Mouse (Mus musculus): ENCODE results near the gene Sco1. TPM values are rescaled to one million over a fixed set of nuclear protein-coding genes. Genes with fewer than 3 reads are reported as not detected.
"Not testable (repeated sequence)": the region's sequence is repeated elsewhere in the genome, so short reads cannot be mapped to it uniquely, and the experiment has no call there.

Gene Sco1
- polyA plus RNA-seq, 1 experiment from 2014 or later: 14.2 TPM

- Histone ChIP-seq H3K27ac (no peak overlapping the region), H3K4me3 (ENCODE audit: inconsistent target) (no peak overlapping the region), H3K79me2 (ENCODE audit: inconsistent target) (no peaks in the 10 kb centered on the region), H3K36me3 (ENCODE audit: inconsistent target) (no peaks in the 10 kb centered on the region)
- WGBS (ENCODE audit: missing documents): 1% methylated on average over 6 of the region's 6 CpGs
Measured at GRCm38 (mm10) chr11:67085489-67085888, 33.0 kb downstream of the Sco1 start.

DNA sequence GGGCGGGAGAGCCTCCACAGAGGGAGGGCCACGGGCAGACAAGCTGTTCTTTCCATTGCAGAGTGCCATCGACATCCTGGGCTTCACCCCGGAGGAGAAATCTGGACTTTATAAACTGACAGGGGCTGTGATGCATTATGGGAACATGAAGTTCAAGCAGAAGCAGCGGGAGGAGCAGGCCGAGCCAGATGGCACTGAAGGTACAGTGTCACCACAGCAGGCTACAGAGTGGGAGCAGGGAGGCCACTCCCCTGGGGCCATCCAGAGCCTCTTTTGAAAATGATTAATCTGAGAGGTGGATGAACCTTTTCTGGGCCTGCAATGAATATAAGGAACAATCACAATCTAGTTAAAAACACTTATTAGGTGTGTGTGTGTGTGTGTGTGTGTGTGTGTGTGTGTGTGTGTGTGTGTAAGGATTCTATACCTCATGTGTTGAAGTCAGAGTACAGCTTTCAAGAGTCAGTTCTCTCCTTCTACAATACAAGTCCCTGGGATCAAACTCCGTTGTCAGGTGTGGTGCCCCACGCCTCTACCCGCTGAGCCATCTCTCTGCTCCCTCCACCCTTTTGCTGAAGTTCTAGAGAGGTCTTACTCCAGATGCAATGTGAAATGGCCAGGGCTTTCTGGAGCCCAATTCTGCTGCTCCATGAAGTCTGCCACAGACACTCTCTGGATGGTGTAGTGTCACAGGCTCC is 34.1 kb downstream of the Sco1 start:
- Histone ChIP-seq H3K36me3 (ENCODE audit: inconsistent target) (no peaks in the 10 kb centered on the region), H3K4me3 (ENCODE audit: inconsistent target) (no peak overlapping the region)
- WGBS (ENCODE audit: missing documents): 72% methylated on average over 9 of the region's 9 CpGs

DNA sequence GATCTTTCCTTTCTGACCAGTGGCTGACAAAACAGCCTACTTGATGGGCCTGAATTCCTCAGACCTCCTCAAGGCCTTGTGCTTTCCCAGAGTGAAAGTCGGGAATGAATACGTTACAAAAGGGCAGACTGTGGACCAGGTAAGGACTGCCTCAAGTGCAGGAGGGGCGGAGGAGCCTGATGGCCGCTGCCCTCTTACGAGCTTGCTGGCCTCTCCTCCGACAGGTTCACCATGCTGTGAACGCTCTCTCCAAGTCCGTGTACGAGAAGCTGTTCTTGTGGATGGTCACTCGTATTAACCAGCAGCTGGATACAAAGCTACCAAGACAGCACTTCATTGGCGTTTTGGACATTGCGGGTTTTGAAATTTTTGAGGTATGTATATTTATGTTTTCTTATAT is 34.8 kb downstream of the Sco1 start:
- H3K36me3 ChIP-seq (ENCODE audit: inconsistent target): no peaks in the 10 kb centered on the region
- WGBS (ENCODE audit: missing documents): 84% methylated on average over 12 of the region's 12 CpGs
- H3K79me2 ChIP-seq (ENCODE audit: inconsistent target): no peaks in the 10 kb centered on the region
- H3K27ac ChIP-seq: no peak overlapping the region
- H3K4me3 ChIP-seq (ENCODE audit: inconsistent target): no peak overlapping the region

More for the DNA sequence above, 34.1 kb downstream of the Sco1 start:
- H3K27ac ChIP-seq: no peak overlapping the region
- H3K79me2 ChIP-seq (ENCODE audit: inconsistent target): no peaks in the 10 kb centered on the region

DNA sequence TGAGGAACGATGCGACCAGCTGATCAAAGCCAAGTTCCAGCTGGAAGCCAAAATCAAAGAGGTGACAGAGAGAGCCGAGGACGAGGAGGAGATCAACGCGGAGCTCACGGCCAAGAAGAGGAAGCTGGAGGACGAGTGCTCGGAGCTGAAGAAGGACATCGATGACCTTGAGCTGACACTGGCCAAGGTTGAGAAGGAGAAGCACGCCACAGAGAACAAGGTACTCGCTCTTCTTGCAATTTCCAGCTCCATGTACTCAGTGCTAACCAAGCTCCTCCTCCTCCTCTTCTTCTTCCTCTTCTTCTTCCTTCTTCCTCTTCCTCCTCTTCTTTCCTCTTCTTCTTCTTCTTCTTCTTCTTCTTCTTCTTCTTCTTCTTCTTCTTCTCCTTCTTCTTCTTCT is 39.9 kb downstream of the Sco1 start:
- WGBS (ENCODE audit: missing documents): 82% methylated on average over 7 of the region's 12 CpGs
- H3K4me3 ChIP-seq (ENCODE audit: inconsistent target); H3K36me3 ChIP-seq (ENCODE audit: inconsistent target); H3K79me2 ChIP-seq (ENCODE audit: inconsistent target); H3K27ac ChIP-seq: not testable (repeated sequence)

GRCm38 (mm10) chr11:67093201-67093600 is 40.7 kb downstream of the Sco1 start:
- WGBS (ENCODE audit: missing documents): 76% methylated on average over 9 of the region's 9 CpGs
- Histone ChIP-seq H3K4me3 (ENCODE audit: inconsistent target) (no peak overlapping the region), H3K36me3 (ENCODE audit: inconsistent target) (no peaks in the 10 kb centered on the region), H3K27ac (no peak overlapping the region), H3K79me2 (ENCODE audit: inconsistent target) (no peaks in the 10 kb centered on the region)

DNA sequence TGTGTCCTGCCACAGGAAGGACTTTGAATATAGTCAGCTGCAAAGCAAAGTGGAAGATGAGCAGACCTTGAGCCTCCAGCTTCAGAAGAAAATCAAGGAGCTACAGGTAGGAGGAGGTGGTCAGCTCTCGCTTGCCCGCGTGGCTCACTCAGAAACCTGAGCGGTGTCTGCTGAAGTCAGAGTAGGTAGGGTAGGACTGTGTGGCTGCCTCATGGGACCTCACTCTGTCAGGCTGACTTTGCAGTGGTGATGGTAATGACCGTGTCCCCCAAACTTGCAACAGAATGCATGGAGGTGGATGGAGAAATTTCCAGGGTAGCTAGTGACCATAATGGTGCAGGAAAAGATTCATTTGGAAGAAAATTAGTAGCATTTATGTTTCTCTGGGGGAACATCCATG is 41.2 kb downstream of the Sco1 start:
- 98% methylated on average over 5 of the region's 5 CpGs for WGBS (ENCODE audit: missing documents)
- H3K36me3 ChIP-seq (ENCODE audit: inconsistent target): no peaks in the 10 kb centered on the region
- H3K27ac ChIP-seq: no peak overlapping the region
- H3K4me3 ChIP-seq (ENCODE audit: inconsistent target): no peak overlapping the region
- H3K79me2 ChIP-seq (ENCODE audit: inconsistent target): no peaks in the 10 kb centered on the region

- H3K27ac ChIP-seq: no peak overlapping the region
- no peaks in the 10 kb centered on the region for H3K36me3 ChIP-seq (ENCODE audit: inconsistent target)
- H3K79me2 ChIP-seq (ENCODE audit: inconsistent target): no peaks in the 10 kb centered on the region
- 75% methylated on average over 29 of the region's 29 CpGs for whole genome bisulfite sequencing (ENCODE audit: missing documents)
- no peak overlapping the region for H3K4me3 ChIP-seq (ENCODE audit: inconsistent target)
Measured at GRCm38 (mm10) chr11:67094470-67094869, 42.0 kb downstream of the Sco1 start.

- H3K79me2 ChIP-seq (ENCODE audit: inconsistent target): no peaks in the 10 kb centered on the region
- no peak overlapping the region for H3K4me3 ChIP-seq (ENCODE audit: inconsistent target)
- WGBS (ENCODE audit: missing documents): 90% methylated on average over 10 of the region's 10 CpGs
- no peak overlapping the region for H3K27ac ChIP-seq
- no peaks in the 10 kb centered on the region for H3K36me3 ChIP-seq (ENCODE audit: inconsistent target)
Measured at GRCm38 (mm10) chr11:67097709-67098108, 45.2 kb downstream of the Sco1 start.

- Histone ChIP-seq H3K4me3 (ENCODE audit: inconsistent target) (no peak overlapping the region), H3K27ac (no peak overlapping the region), H3K36me3 (ENCODE audit: inconsistent target) (no peaks in the 10 kb centered on the region), H3K79me2 (ENCODE audit: inconsistent target) (no peaks in the 10 kb centered on the region)
- WGBS (ENCODE audit: missing documents): 84% methylated on average over 11 of the region's 11 CpGs
Measured at GRCm38 (mm10) chr11:67098427-67098826, 46.0 kb downstream of the Sco1 start.

DNA sequence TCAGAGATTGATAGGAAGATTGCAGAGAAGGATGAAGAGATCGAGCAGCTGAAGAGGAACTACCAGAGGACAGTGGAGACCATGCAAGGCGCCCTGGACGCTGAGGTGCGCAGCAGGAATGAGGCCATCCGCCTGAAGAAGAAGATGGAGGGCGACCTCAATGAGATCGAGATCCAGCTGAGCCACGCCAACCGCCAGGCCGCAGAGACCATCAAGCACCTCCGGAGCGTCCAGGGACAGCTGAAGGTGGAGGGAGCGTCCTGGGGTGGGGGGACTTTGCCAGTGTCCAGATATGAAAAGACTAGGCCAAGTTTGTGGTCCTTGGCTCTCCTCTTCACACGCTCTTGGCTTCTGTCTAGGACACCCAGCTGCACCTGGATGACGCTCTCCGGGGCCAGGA is 46.8 kb downstream of the Sco1 start:
- no peaks in the 10 kb centered on the region for H3K79me2 ChIP-seq (ENCODE audit: inconsistent target)
- WGBS (ENCODE audit: missing documents): 89% methylated on average over 16 of the region's 16 CpGs
- no peaks in the 10 kb centered on the region for H3K36me3 ChIP-seq (ENCODE audit: inconsistent target)
- no peak overlapping the region for H3K4me3 ChIP-seq (ENCODE audit: inconsistent target)
- H3K27ac ChIP-seq: no peak overlapping the region

DNA sequence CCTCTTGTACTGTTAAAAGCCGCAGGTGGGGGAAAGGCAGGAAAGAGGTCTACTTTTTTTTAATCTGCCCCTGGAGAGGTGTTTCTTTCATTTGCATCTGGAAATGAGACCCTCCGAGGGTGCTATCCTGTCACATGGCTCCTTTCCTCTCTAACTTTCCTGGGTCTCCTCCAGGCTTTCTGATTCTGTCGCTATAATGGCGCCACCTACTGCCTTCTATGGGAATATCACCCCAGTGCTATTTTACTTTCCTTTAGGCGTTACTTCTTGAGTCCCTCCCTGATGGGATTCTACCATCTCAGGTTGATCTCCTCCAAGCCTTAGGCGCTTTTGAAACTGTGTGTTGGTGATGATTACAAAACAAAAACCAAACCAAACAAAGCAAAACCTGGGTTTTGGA is 47.7 kb downstream of the Sco1 start:
- H3K79me2 ChIP-seq (ENCODE audit: inconsistent target): no peaks in the 10 kb centered on the region
- no peak overlapping the region for H3K27ac ChIP-seq
- H3K4me3 ChIP-seq (ENCODE audit: inconsistent target): no peak overlapping the region
- H3K36me3 ChIP-seq (ENCODE audit: inconsistent target): no peaks in the 10 kb centered on the region
- 34% methylated on average over 6 of the region's 6 CpGs for WGBS (ENCODE audit: missing documents)

- 24% methylated on average over 7 of the region's 8 CpGs for WGBS (ENCODE audit: missing documents)
- Histone ChIP-seq H3K27ac (no peak overlapping the region), H3K36me3 (ENCODE audit: inconsistent target) (no peaks in the 10 kb centered on the region), H3K4me3 (ENCODE audit: inconsistent target) (no peak overlapping the region), H3K79me2 (ENCODE audit: inconsistent target) (no peaks in the 10 kb centered on the region)
Measured at GRCm38 (mm10) chr11:67101713-67102112, 49.2 kb downstream of the Sco1 start.

GRCm38 (mm10) chr11:67103256-67103655 is 50.8 kb downstream of the Sco1 start:
- Histone ChIP-seq H3K36me3 (ENCODE audit: inconsistent target) (no peaks in the 10 kb centered on the region), H3K27ac (no peak overlapping the region), H3K79me2 (ENCODE audit: inconsistent target) (no peaks in the 10 kb centered on the region), H3K4me3 (ENCODE audit: inconsistent target) (no peak overlapping the region)
- 89% methylated on average over 9 of the region's 9 CpGs for WGBS (ENCODE audit: missing documents)

- Histone ChIP-seq H3K36me3 (ENCODE audit: inconsistent target) (no peaks in the 10 kb centered on the region), H3K79me2 (ENCODE audit: inconsistent target) (no peaks in the 10 kb centered on the region), H3K27ac (no peak overlapping the region), H3K4me3 (ENCODE audit: inconsistent target) (no peak overlapping the region)
- WGBS (ENCODE audit: missing documents): 46% methylated on average over 1 of the region's 1 CpGs
Measured at GRCm38 (mm10) chr11:67104242-67104641, 51.8 kb downstream of the Sco1 start.

DNA sequence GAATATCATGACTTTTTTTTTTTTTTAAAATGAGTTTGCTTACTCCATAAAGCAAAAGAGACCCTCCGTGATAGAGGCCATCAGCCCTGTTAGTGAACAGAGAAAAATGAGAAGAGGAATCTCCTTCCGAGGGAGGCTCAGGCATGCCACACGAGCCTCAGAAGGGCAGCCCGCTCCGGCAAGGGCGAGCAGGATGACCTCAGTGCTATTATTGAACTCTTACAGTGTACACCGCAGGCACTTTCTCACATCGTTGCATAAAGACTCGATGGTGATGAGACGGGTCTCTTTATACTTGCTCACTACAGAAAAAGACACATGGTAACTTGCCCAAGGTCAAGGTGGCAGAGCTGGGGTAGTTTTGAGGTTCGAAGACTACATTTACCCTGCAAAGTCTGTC is 52.2 kb downstream of the Sco1 start:
- 91% methylated on average over 11 of the region's 11 CpGs for WGBS (ENCODE audit: missing documents)
- H3K4me3 ChIP-seq (ENCODE audit: inconsistent target): no peak overlapping the region
- no peak overlapping the region for H3K27ac ChIP-seq
- H3K79me2 ChIP-seq (ENCODE audit: inconsistent target): no peaks in the 10 kb centered on the region
- no peaks in the 10 kb centered on the region for H3K36me3 ChIP-seq (ENCODE audit: inconsistent target)

- H3K4me3 ChIP-seq (ENCODE audit: inconsistent target): no peak overlapping the region
- no peaks in the 10 kb centered on the region for H3K36me3 ChIP-seq (ENCODE audit: inconsistent target)
- no peak overlapping the region for H3K27ac ChIP-seq
- no peaks in the 10 kb centered on the region for H3K79me2 ChIP-seq (ENCODE audit: inconsistent target)
- 77% methylated on average over 4 of the region's 4 CpGs for WGBS (ENCODE audit: missing documents)
Measured at GRCm38 (mm10) chr11:67105689-67106088, 53.2 kb downstream of the Sco1 start.

Data from macrophage (primary cell).